Mouse (Mus musculus) v-Abl transformed pro-B cells (cell line): ENCODE data around the gene Ccdc17.

ENCODE experiments used
- in situ Hi-C, 2 experiments: fragments of 400-800 bp; cut with MboI; formaldehyde crosslinking; loops; one replicate each; pipeline ENCODE4 v1.15.1; 2025; ENCODE audit not compliant: unreplicated experiment in 2 of 2

Ccdc17 gene

GRCm38 (mm10) chr4:116596379-116596778, at the start of gene Ccdc17:
Gene Ccdc17, plus strand, starts transcription at chr4:116596654.
- in situ Hi-C loops = no loop called here

- in situ Hi-C loops = loop anchor here in 1 of 2 experiments (5.0 kb wide), 1 partner anchor 43 kb away; the partner anchor contains the start of gene Ipp
Observed at GRCm38 (mm10) chr4:116550432-116550831, 46.0 kb upstream of the Ccdc17 start.

GRCm38 (mm10) chr4:116553035-116553434, 43.4 kb upstream of the Ccdc17 start:
- in situ Hi-C loops = loop anchor here in 1 of 2 experiments (5.0 kb wide), 1 partner anchor 46 kb away; the partner anchor contains the start of gene Ipp

- in situ Hi-C loops = no loop called here
Observed at GRCm38 (mm10) chr4:116555413-116556300, 40.8 kb upstream of the Ccdc17 start, which contains the start of gene Tmem69. Gene Tmem69, minus strand, starts transcription at chr4:116555936.

- in situ Hi-C loops = no loop called here
Observed at GRCm38 (mm10) chr4:116556561-116557305, 39.7 kb upstream of the Ccdc17 start.

- in situ Hi-C loops = no loop called here
Observed at GRCm38 (mm10) chr4:116557306-116558121, 38.9 kb upstream of the Ccdc17 start, which contains the start of gene Gpbp1l1. Gene Gpbp1l1, plus strand, starts transcription at chr4:116557658.

GRCm38 (mm10) chr4:116558151-116558882, 38.1 kb upstream of the Ccdc17 start:
- in situ Hi-C loops = no loop called here

GRCm38 (mm10) chr4:116595793-116596192, 661 bp upstream of the Ccdc17 start:
- in situ Hi-C loops = no loop called here

- in situ Hi-C loops = no loop called here
Observed at GRCm38 (mm10) chr4:116596978-116597881, 776 bp downstream of the Ccdc17 start.

- in situ Hi-C loops = no loop called here
Observed at GRCm38 (mm10) chr4:116612621-116613020, 16.2 kb downstream of the Ccdc17 start.

GRCm38 (mm10) chr4:116615237-116615636, 18.8 kb downstream of the Ccdc17 start:
- in situ Hi-C loops = no loop called here

GRCm38 (mm10) chr4:116624831-116625230, 28.4 kb downstream of the Ccdc17 start:
- in situ Hi-C loops = no loop called here

GRCm38 (mm10) chr4:116626658-116627358, 30.4 kb downstream of the Ccdc17 start:
- in situ Hi-C loops = no loop called here

GRCm38 (mm10) chr4:116627359-116627716, 30.9 kb downstream of the Ccdc17 start:
- in situ Hi-C loops = no loop called here

GRCm38 (mm10) chr4:116627722-116628662, 31.5 kb downstream of the Ccdc17 start, which contains the start of gene Nasp:
Gene Nasp, minus strand, starts transcription at chr4:116627941.
- in situ Hi-C loops = no loop called here

GRCm38 (mm10) chr4:116635197-116635596, 38.7 kb downstream of the Ccdc17 start:
- in situ Hi-C loops = no loop called here

GRCm38 (mm10) chr4:116638821-116639220, 42.4 kb downstream of the Ccdc17 start:
- in situ Hi-C loops = no loop called here
